Mouse (Mus musculus) ovary, postnatal 14 days (tissue): Measurements from ENCODE around the gene Ebi3.

Experiments used
- DNase-seq: peaks from one replicate; pipeline ENCODE4 v3.0.0; 2022; ENCODE audit warnings: low spot score

Ebi3 gene

DNA sequence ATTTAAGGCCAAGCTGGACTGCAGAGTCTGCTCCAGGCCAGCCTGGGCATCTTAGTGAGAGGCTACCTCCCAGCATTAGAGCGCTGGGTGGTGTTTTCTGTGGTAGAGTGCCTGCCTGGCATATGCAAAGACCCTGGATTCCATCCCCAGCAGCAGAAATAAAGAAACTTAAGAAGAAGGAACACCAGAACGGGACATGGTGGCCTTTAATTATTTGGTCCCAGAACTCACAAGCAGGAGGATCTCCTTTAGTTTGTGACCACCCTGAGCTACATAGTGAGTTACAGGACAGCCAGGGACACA is 6.1 kb downstream of the Ebi3 start:
- no peak for DNase-seq

DNA sequence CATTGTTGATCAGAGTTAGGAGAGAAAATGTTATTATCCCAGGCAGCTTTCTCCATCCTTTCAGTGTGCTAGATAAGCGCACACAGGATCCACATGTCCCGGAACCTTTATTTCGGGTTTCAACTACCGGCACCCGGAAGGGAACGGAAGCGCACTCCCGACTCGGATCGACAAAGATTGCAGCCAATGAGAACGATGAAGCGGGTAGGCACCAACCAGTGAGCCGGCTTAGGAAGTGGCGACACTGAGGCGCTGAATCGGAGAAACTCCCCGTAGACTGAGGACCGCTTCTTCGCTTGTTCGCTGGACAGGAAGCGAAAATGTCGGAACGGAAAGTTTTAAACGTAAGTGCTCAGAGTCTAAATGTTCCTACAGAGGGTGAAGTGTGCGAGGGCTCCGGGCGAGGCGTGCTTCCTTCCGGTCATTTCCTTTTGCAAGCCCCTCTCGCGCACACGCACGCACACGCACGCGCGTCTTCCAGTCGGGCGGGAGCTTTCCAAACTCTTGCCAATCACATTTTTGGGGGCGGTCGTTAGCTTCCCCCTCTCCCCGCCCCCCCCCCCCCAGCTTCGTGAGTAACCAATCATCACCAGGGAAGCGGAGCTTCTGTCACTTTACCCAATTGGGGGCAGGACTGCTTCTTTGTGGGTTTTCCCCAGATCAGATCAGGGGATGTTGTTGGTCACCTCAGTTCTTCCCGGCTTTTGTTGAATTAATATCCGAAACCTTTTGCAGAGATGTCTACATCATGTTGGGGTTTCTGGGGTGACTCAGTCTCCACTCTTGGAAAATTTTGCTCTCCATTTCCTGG is 6.7 kb downstream of the Ebi3 start, which contains the start of gene Yju2:
Yju2 (plus strand) TSS at position 182 of the 811 bp plus-strand sequence.
- peak; percentile 91 for DNase-seq

DNA sequence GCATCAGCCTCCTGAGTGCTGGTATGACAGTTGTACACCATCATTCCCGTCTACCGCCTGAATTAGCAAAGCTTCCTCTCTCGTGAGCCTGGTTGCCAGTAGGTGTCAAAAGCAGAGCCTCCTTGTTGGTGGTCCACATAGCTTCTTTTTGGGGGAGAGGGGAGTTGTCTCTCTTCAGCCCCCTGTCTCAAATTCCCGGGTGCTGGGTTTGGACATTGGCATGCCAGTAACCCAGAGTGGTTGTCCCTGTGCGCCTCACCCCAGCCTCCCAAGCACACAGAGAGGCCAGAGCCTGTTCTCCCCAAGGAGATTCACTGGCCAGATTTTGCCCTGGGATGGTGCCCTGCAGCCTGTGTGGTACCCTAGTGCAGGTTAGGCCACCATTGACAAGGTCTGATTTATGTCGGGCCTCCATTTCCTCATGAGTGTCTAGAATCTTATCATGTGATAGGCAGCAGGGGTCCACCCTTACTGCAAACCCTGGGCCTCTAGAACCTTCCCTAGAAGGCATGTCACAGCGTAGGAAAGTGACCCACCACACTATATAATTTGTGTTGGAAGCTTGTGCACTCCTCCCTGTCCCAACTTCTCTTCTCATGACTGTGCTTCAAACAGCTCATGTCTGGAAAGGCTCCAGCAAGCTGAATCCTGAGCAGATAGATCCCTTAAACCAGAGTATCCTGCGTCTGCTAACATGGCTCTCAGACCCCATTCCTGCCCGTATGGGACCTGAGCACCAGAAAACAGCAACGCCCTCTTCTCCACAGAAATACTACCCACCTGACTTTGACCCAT is 7.7 kb downstream of the Ebi3 start:
- no peak for DNase-seq

DNA sequence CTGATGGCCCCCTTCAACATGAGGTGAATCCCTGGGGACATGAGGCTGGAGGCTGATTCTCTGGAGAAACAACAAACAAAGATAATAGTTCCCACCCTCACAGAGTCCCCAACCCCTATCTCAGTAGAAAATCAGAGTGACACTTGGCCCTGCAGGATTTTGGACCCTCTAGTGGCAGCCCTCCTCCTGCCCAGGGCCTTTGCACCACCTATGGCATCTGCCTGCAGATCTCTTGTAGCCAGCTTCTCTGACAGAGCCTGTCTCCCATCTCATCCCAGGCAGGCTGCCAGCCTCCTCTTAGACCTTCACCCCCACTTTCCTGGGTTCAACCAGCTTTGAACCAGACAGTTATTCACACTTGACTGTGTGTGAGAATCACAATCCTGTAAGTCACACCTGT is 8.4 kb downstream of the Ebi3 start:
- DNase-seq = no peak

DNA sequence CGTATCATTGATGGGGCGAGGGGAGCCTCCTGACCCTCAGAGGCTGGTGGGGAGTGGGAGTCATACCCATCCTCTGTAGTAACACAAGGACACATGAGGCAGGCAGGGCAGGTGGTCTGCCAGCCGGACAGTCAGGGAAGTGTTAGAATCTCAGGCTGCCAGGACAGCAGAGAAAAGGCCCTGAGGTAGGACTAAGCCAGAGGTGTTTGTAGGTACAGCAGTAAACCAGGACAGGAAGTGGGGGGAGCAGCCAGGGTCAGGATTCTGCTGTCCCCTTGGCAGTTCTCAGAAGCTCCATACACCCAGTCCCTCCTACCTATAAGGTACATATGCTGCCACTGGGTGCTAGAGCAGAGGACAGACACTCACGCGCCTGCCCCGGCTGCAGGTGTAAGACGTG is 9.2 kb downstream of the Ebi3 start:
- no peak for DNase-seq

DNA sequence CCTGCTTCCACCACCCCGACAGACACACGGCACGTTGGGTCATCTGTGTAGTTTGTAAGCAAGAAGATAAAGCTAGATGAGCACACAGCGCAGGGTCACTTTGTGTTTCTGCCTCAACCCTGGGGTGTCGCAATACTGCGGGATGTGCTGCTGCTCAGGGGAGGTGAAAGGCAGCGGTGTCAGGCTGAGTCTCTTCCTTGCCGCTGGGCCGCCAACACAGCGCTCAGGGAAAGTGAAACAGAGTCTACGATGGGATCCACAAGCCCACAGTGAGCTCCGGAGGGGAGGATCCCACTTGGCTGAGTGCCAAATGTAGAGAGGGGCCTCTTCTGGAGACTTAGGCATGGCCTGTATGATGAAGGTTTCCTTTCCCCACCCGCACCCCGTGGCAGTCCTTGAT is 10.7 kb downstream of the Ebi3 start:
- DNase-seq = no peak

DNA sequence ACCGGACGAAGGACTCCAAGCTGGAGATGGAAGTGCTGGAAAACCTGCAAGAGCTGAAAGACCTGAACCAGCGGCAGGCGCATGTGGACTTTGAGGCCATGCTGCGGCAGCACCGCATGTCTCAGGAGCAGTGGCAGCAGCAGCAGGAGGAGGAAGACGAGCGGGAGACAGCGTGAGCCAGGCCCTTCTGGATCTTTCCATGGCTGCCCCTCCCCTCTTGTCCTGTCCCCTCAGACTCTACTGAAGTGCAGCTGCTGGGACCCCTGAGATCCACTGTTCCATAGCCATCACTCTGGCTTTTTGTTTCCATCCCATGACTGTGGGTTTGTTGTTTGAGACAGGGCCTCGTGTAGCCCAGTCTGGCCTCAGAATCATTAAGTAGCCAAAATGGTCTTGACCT is 12.1 kb downstream of the Ebi3 start:
- DNase-seq = no peak

DNA sequence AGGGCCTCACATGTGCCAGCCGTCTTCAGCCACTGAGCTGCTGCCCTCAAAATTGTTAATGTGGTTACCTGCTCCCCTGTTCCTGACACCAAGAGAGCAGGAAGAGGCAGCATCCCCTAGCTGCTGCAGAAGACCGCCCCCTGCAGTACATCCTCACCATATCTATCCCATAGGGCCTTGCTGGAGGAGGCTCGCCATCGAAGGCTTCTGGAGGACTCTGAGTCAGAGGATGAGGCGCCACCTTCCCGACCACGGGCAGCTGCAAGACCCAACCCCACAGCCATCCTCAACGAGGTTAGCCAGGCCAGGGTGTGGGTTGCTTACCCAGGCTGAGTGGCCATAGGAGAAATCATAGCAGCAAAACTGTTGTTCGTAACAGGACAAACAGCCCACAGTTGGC is 12.6 kb downstream of the Ebi3 start:
- no peak for DNase-seq

DNA sequence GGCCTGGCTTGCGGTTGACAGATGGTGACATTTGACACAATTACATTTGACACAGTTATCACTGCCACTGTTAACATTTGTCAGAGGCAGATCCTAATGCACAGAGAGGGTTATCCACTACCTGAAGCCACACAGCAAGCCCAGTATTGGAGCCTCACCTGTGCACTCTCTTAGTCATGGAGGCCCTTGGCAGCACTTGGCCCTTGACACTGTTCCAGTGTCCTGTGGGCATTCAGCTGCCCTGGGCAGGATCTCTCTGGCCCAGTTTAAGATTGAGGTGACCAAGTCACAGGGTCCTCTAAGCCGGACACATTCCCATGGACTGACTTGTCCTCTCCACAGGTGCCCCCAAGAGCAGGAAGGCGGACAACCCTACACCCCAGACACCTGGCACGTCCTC is 14.7 kb downstream of the Ebi3 start:
- no peak for DNase-seq

DNA sequence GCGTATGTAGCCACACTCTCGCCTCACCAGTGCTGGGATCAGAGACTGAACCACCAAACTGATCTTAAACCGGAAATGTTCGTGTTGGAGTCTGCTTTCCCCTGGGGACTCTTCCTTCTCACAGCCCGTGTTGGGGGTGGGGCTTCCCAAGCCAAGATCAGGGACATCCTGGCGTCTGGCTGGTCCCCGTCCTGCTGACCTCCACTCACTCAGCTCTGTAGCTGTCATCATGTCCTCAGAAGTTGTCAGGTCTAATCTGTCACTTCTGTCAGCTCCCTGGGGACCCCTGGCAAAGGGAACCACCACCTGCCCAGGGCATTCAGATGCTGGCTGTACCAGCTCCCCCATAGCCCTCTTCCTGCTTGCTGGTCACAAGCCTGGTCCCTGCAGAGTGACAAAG is 15.8 kb downstream of the Ebi3 start:
- DNase-seq = no peak

DNA sequence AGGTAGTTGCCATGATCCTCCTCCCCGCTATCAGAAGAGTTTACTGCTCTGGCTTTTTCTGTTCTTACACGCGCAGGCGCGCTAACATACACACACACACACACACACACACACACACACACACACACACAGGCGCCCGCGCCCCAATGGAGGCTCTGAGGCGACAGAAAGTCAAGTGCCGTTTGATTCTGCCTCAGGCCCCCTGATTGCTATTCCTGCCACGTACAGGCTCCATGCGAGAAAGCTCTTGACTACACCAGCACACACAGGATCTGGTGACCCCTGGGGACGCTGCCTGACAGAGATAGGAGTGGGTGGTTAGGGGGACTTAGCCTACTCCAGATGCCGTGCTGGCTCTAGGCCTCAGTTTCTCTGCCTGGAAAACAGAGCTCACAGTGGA is 17.1 kb downstream of the Ebi3 start:
- DNase-seq = no peak

DNA sequence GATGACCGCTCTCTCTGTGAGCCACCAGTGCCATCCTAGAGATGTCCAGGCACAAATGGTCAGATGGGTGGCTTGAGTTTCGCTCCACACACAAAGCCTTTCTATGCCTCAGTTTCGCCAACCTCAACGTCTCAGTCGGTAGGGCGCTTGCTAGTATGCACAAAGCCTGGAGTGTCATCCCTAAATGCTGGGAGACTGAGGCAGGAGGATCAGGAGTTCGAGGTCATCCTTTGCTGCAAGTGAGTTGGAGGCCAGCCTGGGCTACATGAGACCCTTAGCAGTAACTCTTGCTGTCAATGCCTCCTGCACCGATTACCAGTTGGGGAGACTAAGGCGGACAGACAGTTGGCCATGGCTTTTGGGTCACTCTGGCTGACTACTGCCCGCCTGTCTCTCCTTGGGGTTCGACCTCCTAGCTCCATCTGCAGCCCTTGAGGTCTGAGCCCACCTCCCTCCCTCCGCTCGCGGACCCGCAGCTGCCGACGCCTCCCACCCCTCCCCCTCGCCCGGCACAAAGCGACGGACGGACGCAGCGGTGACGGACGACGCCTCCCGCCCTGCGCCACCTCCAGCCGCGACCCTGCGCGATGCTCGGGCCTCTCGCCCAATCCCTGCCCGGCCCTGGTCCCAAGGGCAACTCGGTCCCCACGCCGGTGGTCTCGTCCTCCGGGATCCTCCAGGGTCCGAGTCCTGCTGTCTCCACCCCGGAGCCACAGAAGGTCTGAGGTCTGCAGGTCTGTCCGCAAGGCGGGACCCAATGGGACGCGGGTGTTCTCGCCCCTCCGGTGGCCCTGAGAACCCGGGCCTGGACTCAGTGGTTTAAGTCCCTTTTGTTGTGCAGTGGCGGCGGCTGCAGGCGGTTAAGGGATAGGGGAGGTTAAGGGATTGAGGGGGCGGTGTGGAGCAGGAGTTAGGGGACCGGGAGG is 17.8 kb downstream of the Ebi3 start, which contains the start of gene Shd:
Shd (plus strand) TSS at position 502 of the 926 bp plus-strand sequence.
- no peak for DNase-seq

DNA sequence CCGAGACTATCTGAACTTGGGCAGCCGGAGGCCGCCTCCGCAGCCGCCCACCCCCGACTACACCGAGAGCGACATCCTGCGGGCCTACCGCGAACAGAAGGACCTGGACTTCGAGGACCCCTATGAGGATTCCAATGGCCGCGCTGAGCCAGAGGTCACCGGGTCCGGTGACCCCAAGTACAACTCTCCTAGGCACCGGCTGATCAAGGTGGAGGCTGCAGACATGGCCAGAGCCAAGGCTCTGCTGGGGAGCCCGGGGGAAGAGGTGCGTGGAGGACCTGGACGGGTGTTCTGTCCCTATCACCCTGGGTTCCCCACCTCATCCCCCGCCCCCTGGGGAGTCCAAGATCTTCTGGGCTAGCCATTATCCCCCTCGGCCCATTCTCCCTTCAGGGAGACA is 19.0 kb downstream of the Ebi3 start:
- no peak for DNase-seq

DNA sequence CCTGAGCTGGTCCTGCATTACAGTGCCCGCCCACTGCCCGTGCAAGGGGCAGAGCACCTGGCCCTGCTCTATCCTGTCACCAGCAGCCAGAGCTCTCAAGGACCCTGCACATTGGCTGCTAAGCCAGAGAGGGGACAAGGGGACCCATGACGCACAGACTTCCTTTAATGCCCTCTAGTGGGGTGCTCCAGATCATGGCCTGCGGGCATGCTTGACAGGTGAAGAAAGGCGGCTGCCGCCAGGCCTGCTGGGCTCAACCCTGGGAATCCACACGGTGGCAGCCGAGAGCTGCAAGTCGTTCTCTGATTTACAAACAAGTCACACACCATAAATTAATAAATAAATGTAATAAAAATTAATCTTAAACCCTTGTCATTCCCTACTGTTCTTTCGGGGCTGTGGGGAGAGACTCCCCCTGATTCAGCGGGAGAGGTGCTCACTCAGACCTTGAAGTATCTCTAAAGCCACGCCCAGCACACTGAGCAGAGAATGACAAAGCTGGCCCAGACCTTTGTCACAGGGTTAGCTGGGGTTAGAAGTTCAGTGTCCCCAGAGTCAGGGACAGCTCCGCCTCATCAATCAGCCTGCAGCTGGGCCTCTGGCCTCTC is 23.9 kb downstream of the Ebi3 start:
- peak; percentile 76 for DNase-seq

DNA sequence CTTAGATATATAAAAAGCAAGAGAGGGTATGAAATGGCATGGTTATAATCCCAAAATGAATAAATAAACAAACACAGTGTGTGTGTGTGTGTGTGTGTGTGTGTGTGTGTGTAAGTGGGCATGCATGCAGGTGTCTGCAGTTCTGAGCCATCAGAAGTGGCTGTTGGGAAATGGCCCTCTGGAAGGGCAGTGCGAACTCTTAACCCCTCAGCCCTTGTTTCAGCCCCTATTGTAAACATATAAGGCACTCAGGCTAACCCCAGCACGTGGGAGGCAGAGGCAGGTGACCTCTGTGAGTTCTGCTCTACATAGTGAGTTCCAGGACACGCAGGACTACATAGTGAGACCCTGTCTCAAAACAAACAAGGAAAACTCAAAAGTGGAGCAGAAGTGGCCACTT is 24.9 kb downstream of the Ebi3 start:
- no peak for DNase-seq

DNA sequence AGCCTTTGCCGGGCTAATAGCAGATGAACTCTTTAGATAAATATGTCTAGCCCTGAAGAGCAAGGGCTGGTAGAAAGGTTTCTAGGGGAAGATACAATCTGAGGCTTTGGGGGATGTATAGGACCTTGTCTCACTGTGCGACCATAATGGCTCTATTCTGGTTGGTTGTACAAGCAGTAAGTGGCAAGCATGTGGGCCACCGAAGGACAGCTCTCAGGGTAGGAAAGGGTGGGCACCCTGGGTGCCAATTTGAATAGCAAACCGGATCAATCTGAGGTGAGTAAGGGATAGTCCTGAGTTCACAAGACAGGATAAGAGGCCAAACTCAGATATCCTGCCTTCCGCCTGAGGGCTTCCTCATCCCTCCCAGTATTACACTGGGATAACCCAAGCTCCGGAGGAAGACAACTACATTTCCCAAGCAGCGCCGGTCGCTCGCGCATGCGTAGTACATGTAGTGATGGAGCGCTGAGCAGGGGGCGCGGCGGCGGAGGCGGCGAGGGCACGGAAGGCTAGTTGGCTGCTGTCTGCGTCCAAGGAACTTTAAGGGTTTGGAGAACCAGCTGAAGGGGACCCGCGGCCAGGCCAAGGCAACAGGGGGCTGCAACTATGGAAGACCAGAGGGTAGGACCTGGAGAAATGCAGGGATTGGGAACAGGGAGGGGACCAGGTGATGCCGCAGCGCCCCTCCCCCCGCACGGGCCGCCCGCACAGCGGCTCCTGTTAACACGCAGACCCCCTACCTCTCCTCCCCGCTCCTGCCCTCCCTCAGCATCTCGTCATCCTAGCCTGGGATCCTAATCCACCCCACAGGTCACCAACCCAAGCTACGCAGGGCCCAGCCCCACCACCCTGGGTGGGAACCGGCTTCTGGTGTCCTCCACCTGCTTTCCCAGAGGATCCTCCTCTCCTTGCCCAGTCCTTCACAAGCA is 33.9 kb downstream of the Ebi3 start, which contains the start of gene Fsd1:
Fsd1 (plus strand) TSS at position 480 of the 932 bp plus-strand sequence.
- DNase-seq = no peak

DNA sequence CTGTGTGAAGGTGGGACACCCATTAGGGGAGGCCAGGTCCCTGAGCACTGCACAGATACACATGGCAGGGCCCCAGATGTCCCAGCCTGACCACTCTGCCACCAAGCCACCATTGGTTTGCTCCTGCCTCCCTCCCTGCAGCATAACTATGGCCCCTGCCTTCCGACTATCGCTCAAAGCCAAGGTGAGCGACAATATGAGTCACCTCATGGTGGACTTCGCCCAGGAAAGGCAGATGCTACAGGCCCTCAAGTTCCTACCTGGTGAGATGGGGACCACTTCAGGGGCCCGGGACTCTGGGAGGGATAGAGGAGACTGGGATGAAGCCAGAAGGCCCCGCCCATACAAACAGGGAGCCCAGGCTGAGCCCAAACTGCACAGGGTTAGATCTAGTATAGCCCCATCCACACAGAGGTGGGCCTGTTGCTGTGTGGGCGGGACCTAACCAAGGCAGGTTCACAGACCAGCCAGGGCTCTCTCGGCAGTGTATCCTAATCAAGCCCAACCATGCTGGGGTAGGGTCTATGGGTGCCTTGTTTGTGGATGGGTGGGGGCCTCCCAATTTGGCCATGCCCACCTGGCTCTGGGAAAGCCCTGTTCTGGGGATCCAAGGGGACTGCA is 37.9 kb downstream of the Ebi3 start:
- DNase-seq = no peak

DNA sequence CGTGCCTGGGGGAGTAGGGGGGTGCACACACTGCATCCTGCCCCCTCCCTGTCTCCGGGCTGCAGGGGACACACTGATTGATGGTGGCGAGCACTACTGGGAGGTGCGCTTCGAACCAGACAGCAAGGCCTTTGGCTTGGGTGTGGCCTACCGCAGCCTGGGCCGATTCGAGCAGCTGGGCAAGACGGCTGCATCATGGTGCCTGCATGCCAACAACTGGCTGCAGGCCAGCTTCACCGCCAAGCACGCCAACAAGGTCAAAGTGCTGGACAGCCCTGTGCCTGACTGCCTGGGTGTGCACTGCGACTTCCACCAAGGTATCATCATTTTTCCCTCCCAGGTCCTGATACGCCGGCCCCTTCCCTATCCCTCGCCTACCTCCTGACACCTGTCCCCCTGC is 43.6 kb downstream of the Ebi3 start:
- no peak for DNase-seq

DNA sequence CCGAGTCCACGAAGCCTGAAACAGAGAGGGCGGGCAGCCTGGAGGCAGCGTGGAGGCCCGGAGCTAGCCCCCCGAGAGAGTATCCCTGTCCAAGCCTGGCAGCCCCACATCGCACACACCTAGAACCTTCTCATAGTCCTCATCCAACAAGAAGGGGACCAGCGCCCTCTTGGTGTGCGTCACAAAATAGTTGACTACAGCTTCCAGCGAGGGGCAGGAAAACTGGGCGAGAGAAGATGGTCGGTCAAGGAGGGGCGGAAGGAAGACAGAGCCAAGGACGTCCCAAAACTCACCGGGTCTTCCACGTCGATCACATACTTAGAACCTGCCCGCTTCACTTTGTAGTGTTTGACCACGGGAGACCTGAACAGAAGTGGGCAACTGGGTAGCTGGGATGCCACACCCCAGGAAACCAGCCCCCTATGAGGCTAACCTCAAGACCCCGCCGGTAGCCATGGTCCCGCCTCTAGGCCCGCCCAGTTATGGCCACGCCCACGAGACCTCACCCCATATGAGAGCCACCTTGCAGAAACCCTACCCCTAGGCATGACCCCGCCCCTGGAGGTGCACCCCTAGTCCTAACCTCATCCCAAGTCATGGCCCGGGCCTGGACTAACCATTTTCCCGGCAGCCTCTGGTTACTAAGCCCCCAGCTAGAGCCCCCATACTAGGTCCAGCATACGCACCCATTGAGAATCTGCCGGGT is 47.5 kb downstream of the Ebi3 start:
- no peak for DNase-seq

DNA sequence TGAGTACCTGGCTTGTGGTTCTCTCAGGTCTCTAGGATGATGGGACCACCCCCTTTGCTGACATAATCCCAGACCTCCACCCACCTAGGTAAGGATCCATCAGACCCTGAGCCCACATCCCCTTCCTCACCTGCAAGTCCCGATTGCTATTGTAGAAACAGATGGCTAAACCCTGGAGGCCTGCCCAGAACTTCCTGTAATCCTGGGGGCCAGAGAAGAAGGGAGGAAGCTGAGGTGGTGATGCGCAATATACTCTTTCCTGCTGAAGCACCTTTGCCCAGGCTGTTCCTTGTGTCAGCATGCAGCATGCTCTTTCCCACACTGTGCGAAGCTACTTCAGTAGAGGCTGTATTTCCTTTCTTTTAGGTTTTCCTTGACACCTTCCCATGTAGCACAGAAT is 50.6 kb downstream of the Ebi3 start:
- no peak for DNase-seq
